Mouse (Mus musculus) hindbrain, embryonic 11.5 days (tissue): ENCODE results near the gene Catsper3. TPM values are rescaled to one million over a fixed set of nuclear protein-coding genes. Genes with fewer than 3 reads are reported as not detected.

ENCODE experiments used
- ATAC-seq: fragments of 200-750 bp; cut with Nextera tagmentation; 2 replicates; pipeline ENCODE4 v1.8.0; 2017; ENCODE audit warnings: mild to moderate bottlenecking, moderate TSS enrichment, moderate library complexity; ENCODE audit not compliant: low FRiP score
- DNase-seq: peaks from one replicate; pipeline ENCODE4 v3.0.0-alpha.2; 2015; ENCODE audit warnings: low spot score
- H3K27ac ChIP-seq: fragments of 300-500 bp; sonication (generic); 2 replicates; pipeline ENCODE4 v1.5.1; 2014; ENCODE audit warnings: mild to moderate bottlenecking, low read depth, low read length
- H3K27me3 ChIP-seq: fragments of 300-500 bp; sonication (generic); 2 replicates; pipeline ENCODE4 v1.6.1; 2014; ENCODE audit warnings: mild to moderate bottlenecking, low read length, moderate library complexity, mixed read lengths; ENCODE audit not compliant: control insufficient read depth, insufficient read depth
- H3K36me3 ChIP-seq: fragments of 300-500 bp; sonication (generic); 2 replicates; pipeline ENCODE4 v1.6.1; 2014; ENCODE audit warnings: mild to moderate bottlenecking, low read length, moderate library complexity, mixed read lengths; ENCODE audit not compliant: control insufficient read depth, insufficient read depth
- H3K4me1 ChIP-seq: fragments of 300-500 bp; sonication (generic); replicated peaks from 2 replicates; pipeline ENCODE4 v1.6.1; 2014; ENCODE audit warnings: low read length, mixed read lengths; ENCODE audit not compliant: control insufficient read depth, insufficient read depth
- H3K4me2 ChIP-seq: fragments of 300-500 bp; sonication (generic); replicated peaks from 2 replicates; pipeline ENCODE4 v1.6.1; 2014; ENCODE audit warnings: mild to moderate bottlenecking, low read depth, low read length
- H3K4me3 ChIP-seq: fragments of 300-500 bp; sonication (generic); 2 replicates; pipeline ENCODE4 v1.5.1; 2014; ENCODE audit warnings: low read depth, low read length
- H3K9ac ChIP-seq: fragments of 300-500 bp; sonication (generic); 2 replicates; pipeline ENCODE4 v1.6.1; 2014; ENCODE audit warnings: low read depth, low read length
- H3K9me3 ChIP-seq: fragments of 300-500 bp; sonication (generic); 2 replicates; pipeline ENCODE4 v1.6.1; 2016; ENCODE audit warnings: low read length; ENCODE audit not compliant: control insufficient read depth
- WGBS: fragments of 180-500 bp; shearing (Covaris S2); extraction: QIAGEN DNeasy Blood & Tissue Kit; methylation state at CpG from one replicate; pipeline ENCODE4 v1.1.7; 2014; 5-methylcytosine and 5-hydroxymethylcytosine counted together
- polyA plus RNA-seq: library from polyadenylated mRNA; unstranded; fragments of >200 nt; fragmentation: Nextera tagmentation; extraction: Ambion mirVana; gene quantifications from 2 replicates; pipeline ENCODE4 v1.2.1, GENCODE M21; 2014

The Catsper3 gene
- polyA plus RNA-seq, 1 experiment from 2014 or later = not detected

DNA sequence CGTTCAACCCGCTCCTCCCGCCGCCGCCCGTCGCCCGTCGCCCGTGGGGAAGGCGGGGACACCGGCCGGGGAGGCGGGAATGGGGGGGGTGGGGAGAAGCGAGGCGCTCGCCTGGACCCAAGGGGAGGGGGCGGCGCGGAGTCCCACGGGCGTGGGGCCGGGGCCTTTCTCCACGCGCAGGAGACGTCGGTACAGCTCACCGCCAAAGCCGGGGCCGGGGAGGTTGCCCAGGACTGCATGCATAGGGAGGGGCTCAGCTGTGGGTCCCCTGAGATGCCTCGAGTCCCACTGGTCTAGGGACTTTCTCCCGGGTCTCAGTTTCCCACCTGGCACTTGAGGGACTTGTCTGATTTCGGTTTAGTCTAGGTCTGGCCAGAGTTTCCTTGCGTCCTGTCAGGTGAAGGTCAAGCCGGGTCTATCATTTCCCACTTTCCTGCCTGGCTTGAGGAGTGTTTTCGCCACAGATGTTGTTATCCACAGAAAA lies 51.8 kb downstream of the Catsper3 start, which contains the start of gene Pitx1:
Gene Pitx1, minus strand, starts transcription at position 51 of the 484 bp plus-strand sequence.
- H3K27me3 ChIP-seq = peaks cover 97% of the 10 kb centered on the region
- peak within 1 kb of the TSS; percentile 12; the same call in 1 of the 2 replicates for H3K4me3 ChIP-seq
- no peak for ATAC-seq
- H3K4me1 ChIP-seq = peaks cover 2% of the 10 kb centered on the region; the same call in 1 of the 2 replicates
- H3K4me2 ChIP-seq = 0 out of 2 replicates have a peak within 1 kb of the TSS, but pooled peaks have one; percentile 11
- no peak within 1 kb of the TSS for H3K27ac ChIP-seq
- H3K9ac ChIP-seq = no peak within 1 kb of the TSS
- no peaks in the 10 kb centered on the region for H3K36me3 ChIP-seq
- H3K9me3 ChIP-seq = no peaks in the 10 kb centered on the region
- 2% methylated on average over 28 of the region's 36 CpGs for WGBS
- DNase-seq = peak; percentile 48

DNA sequence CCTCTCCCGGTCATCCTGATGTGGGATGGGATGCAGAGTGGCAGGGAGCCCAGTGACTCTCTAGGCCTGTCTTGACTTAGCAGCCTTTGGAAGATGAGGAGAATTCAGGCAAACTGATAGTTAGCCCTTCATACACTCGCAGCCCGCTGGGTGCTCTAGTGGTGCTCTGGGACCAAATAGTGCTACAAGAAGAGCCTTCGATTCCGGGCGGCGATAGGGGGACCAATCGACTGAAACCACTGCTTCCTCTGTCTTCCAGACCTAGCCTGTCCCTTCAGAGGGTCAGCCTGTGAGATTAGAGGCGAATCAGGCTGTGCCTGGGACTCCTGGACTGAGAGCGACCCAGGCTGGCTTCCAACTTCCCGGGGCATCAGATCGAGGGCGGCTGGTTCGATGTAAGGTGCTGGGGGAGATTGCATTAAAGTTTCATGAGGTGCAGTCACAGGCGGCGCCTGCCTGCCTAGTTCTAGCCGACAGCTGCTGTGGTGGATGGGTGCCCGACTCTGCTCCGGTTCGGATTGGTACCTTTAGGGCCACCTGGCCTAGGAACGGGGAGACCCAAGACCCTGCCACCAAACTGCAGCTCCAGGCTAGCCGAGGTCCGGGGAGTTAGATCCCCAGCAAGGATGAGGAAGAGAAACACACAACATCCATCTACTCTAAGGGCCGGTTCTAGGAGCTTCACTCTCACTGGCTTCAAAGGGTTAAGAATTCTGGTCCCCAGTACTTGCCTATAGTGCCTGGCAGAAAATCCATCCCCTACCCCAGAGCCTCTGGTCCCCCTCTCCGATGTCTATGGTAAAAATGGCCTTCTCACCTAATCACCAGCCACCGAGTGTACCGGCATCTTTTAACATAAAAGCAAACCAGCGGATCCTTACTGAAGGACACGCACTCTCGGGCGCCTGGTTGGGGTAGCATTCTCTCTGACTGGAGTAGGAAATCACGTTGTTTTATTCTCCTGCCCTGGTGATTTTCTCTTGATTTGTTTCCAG lies 52.7 kb downstream of the Catsper3 start:
- ATAC-seq = no peak
- Histone ChIP-seq H3K36me3 (no peaks in the 10 kb centered on the region), H3K9me3 (no peaks in the 10 kb centered on the region), H3K27ac (no peak overlapping the region), H3K4me3 (no peak overlapping the region), H3K27me3 (peaks cover 95% of the 10 kb centered on the region), H3K4me1 (no peaks in the 10 kb centered on the region; the same call in 1 of the 2 replicates), H3K9ac (no peak overlapping the region), H3K4me2 (no peak overlapping the region)
- peak; percentile 60 for DNase-seq
- 1% methylated on average over 32 of the region's 32 CpGs for WGBS

DNA sequence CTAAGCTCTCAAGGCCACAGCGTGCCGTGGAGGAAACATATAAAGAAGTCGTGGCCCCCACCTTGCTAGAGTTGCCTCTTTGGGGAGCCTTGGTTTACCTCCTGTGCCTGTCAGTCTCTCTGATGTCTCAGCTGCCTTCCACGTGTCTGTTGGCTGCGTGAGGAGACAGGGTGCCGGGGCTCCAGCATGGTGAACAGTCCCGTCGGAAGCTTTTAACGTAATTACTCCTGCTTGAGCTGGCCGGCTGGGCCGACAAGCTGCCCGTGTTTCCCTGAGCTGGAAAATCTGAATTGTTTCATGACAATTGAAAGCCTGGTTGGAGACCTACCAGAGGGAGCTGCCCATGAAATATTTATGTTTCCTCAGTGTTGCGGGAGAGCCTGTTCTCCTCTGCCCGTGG lies 55.9 kb downstream of the Catsper3 start:
- 23% methylated on average over 14 of the region's 14 CpGs for WGBS
- H3K27me3 ChIP-seq = peaks cover 74% of the 10 kb centered on the region
- no peak overlapping the region for H3K9ac ChIP-seq
- DNase-seq (peak; percentile 46), ATAC-seq (no peak)
- H3K4me3 ChIP-seq = no peak overlapping the region
- no peak overlapping the region for H3K27ac ChIP-seq
- H3K4me2 ChIP-seq = no peak overlapping the region
- H3K9me3 ChIP-seq = 0 out of 2 replicates have a peak, but pooled peaks cover 3% of the 10 kb centered on the region
- H3K36me3 ChIP-seq = no peaks in the 10 kb centered on the region
- H3K4me1 ChIP-seq = no peaks in the 10 kb centered on the region; the same call in 1 of the 2 replicates

DNA sequence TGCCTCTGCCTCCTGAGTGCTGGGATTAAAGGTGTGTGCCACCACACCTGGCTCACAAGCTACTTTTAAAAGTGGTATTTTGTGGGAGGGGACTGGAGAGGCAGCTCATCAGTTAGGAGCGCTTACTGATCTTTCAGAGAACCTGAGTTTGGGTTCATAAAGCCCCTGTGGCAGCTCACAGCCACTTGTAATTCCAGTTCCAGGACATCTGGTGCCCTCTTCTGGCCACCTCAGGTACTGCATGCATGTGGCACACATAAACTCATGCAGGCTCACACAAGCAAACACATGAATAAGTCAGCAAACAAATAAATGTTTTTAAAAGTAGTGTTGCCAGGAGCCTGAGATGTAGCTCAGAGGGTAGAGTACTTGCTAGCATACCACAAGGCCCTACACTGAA lies 59.3 kb downstream of the Catsper3 start:
- ATAC-seq = no peak

DNA sequence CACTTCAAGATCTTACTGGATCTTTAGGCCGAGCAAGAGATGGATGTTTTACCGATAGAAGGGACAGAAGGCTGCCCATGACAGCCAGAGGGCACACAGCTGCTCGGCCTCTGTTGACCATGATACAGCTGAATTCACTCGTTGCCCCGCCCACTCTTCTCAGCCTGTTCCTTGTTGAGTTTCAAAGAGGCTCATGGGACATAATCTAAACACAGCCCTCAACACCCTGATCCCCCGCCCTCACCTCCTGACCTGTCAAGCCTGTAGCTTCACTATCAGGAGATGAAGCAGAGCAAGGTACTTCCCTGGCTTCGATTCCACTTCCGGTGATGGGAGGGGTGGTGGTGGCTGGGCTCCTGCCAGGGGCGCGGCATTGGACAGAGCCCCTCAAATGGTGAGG lies 63.4 kb downstream of the Catsper3 start:
- 54% methylated on average over 10 of the region's 10 CpGs for WGBS
- Histone ChIP-seq H3K4me1 (no peaks in the 10 kb centered on the region), H3K27me3 (peaks cover 18% of the 10 kb centered on the region), H3K4me3 (no peak overlapping the region), H3K9me3 (0 out of 2 replicates have a peak, but pooled peaks cover 3% of the 10 kb centered on the region), H3K27ac (no peak overlapping the region), H3K9ac (no peak overlapping the region), H3K36me3 (no peaks in the 10 kb centered on the region), H3K4me2 (no peak overlapping the region)
- no peak for ATAC-seq
- DNase-seq = no peak

More for the DNA sequence above, 59.3 kb downstream of the Catsper3 start:
- Histone ChIP-seq H3K4me2 (no peak overlapping the region), H3K4me3 (no peak overlapping the region), H3K27ac (no peak overlapping the region), H3K36me3 (no peaks in the 10 kb centered on the region), H3K27me3 (peaks cover 48% of the 10 kb centered on the region), H3K9me3 (0 out of 2 replicates have a peak, but pooled peaks cover 3% of the 10 kb centered on the region), H3K4me1 (no peaks in the 10 kb centered on the region; the same call in 1 of the 2 replicates), H3K9ac (no peak overlapping the region)
- DNase-seq = no peak
- WGBS = 96% methylated on average over 1 of the region's 1 CpGs

DNA sequence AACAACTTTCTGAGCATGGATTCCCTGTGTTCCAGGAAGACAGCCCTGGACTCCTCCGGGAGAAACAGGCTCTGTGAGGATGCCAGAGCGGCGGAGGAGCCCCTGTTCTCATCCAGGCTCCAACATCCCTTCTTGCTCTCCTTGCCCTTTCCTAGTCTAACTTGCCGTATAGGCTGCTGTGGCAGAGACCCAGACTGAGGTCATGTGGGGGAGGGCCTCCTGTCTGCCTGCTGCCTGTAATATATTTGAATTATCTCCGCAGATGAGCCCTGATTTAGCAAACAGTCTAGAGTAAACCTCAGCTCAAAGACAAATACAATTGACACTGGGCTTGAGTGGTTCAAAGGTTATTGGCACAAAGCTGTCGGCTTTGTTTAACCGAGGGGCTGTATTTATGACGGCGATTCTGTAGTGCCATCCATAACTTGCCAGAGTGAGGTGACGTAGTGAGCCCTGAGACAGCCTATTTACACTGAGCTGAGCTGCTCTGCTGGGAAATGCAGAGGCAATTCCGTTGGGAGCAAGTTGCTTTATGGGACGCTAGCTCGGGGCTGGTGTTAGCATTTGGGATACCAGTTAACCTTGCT lies 64.3 kb downstream of the Catsper3 start:
- DNase-seq = peak; percentile 16
- no peak overlapping the region for H3K4me3 ChIP-seq
- no peak overlapping the region for H3K9ac ChIP-seq
- peaks cover 17% of the 10 kb centered on the region for H3K27me3 ChIP-seq
- 0 out of 2 replicates have a peak, but pooled peaks cover 2% of the 10 kb centered on the region for H3K9me3 ChIP-seq
- H3K36me3 ChIP-seq = no peaks in the 10 kb centered on the region
- WGBS = 60% methylated on average over 13 of the region's 13 CpGs
- no peaks in the 10 kb centered on the region for H3K4me1 ChIP-seq
- ATAC-seq = no peak
- no peak overlapping the region for H3K4me2 ChIP-seq
- no peak overlapping the region for H3K27ac ChIP-seq

DNA sequence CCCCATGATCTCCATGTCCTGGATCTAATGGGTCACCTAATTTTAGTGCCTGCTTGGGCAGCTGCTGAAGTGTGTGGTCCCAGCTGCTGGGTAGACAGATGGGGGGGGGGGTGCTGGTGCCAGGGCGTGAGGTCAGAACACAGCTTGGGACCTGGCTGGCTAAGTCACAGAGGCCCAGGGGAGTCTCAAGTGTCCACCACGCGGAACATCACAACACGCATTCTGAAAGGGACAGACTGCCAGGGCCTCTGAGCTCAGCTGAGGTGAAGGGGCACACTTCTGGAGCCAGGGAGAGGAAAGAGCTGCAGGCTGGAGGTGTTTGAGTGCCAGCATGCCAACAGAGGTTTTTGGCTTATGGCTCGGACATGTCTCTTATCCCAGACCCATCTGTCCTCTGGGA lies 66.4 kb downstream of the Catsper3 start:
- no peaks in the 10 kb centered on the region for H3K9me3 ChIP-seq
- no peak overlapping the region for H3K9ac ChIP-seq
- peaks cover 16% of the 10 kb centered on the region for H3K27me3 ChIP-seq
- no peaks in the 10 kb centered on the region for H3K4me1 ChIP-seq
- DNase-seq (no peak), ATAC-seq (no peak)
- H3K27ac ChIP-seq = no peak overlapping the region
- H3K36me3 ChIP-seq = no peaks in the 10 kb centered on the region
- no peak overlapping the region for H3K4me3 ChIP-seq
- no peak overlapping the region for H3K4me2 ChIP-seq
- 62% methylated on average over 5 of the region's 5 CpGs for WGBS

DNA sequence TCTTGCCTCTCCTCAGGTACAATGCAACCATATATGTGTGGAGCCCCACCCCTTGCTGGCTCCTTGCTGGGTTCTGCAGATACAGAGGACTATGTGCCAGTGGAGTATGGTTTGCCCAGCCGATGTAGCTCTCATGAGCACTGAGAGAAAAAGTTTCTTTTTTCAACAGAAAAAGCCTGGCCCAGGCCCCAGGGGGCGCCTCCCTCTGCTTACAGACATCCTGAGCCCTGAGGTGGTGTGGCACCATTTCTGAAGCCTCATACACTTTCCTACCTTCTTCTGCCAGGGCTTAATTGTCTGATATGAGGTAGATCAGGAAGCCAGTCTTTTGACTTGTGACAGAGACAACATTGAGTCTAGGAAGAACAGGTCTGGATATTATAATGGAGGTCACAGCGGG lies 67.8 kb downstream of the Catsper3 start:
- Histone ChIP-seq H3K36me3 (no peaks in the 10 kb centered on the region), H3K27ac (no peak overlapping the region), H3K27me3 (peaks cover 23% of the 10 kb centered on the region), H3K4me2 (no peak overlapping the region), H3K9me3 (no peaks in the 10 kb centered on the region), H3K4me3 (no peak overlapping the region), H3K4me1 (no peaks in the 10 kb centered on the region), H3K9ac (no peak overlapping the region)
- ATAC-seq = no peak
- WGBS = 68% methylated on average over 3 of the region's 3 CpGs
- DNase-seq = no peak
